Mouse (Mus musculus) neural tube, embryonic 13.5 days (tissue): ENCODE measurements at regions not wholly inside any gene's neighbourhood (a gene's known extent, or its start where the extent isn't known, plus 50 kb on each side); places are given as distances from the start of the nearest gene placed in this dataset.

Experiments
- ATAC-seq: fragments of 200-750 bp; cut with Nextera tagmentation; 2 replicates; pipeline ENCODE4 v1.8.0; 2017; ENCODE audit warnings: low read depth, mild to moderate bottlenecking, moderate TSS enrichment, moderate library complexity
- H3K27ac ChIP-seq: fragments of 300-500 bp; sonication (generic); replicated peaks from 2 replicates; pipeline ENCODE4 v1.5.1; 2015; ENCODE audit warnings: moderate library complexity, mild to moderate bottlenecking, inconsistent platforms
- H3K27me3 ChIP-seq: fragments of 300-500 bp; sonication (generic); 2 replicates; pipeline ENCODE4 v1.6.1; 2015; ENCODE audit warnings: mild to moderate bottlenecking, inconsistent platforms
- H3K36me3 ChIP-seq: fragments of 300-500 bp; sonication (generic); 2 replicates; pipeline ENCODE4 v1.6.1; 2015; ENCODE audit warnings: mild to moderate bottlenecking, inconsistent platforms
- H3K4me1 ChIP-seq: fragments of 300-500 bp; sonication (generic); replicated peaks from 2 replicates; pipeline ENCODE4 v1.6.1; 2015; ENCODE audit warnings: inconsistent platforms
- H3K4me2 ChIP-seq: fragments of 300-500 bp; sonication (generic); 2 replicates; pipeline ENCODE4 v1.6.1; 2015; ENCODE audit warnings: inconsistent platforms, mild to moderate bottlenecking, moderate library complexity
- H3K4me3 ChIP-seq: fragments of 300-500 bp; sonication (generic); 2 replicates; pipeline ENCODE4 v1.5.1; 2015; ENCODE audit warnings: mild to moderate bottlenecking, inconsistent platforms
- H3K9ac ChIP-seq: fragments of 300-500 bp; sonication (generic); 2 replicates; pipeline ENCODE4 v1.6.1; 2015; ENCODE audit warnings: moderate library complexity, mild to moderate bottlenecking, inconsistent platforms
- H3K9me3 ChIP-seq: fragments of 300-500 bp; sonication (generic); 2 replicates; pipeline ENCODE4 v1.6.1; 2016; ENCODE audit warnings: inconsistent platforms
- WGBS: fragments of 180-500 bp; shearing (Covaris S2); methylation state at CpG from one replicate; pipeline ENCODE4 v1.1.7; 2015; 5-methylcytosine and 5-hydroxymethylcytosine counted together

DNA sequence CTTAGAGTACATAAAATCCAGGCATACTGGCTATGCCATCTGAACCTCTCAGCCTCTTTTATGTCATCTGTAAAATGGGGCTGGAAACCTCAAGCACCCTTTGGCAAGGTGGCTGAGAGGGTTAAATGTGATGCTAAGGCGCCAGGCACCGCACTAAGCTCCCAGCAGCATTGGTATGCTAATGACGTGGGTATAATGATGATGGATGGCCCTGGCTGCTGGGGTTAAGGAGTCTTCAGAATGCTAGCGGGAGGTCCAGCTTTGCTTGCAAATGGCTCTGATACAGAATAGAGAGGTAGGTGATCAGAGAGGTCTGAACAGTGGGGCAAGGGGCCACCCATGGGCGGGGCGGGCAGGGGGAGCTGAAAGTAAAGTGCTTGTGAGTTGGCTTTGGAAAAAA, 241.1 kb upstream of the Irx3 start:
- Histone ChIP-seq H3K9ac (no peak overlapping the region), H3K9me3 (no peaks in the 10 kb centered on the region), H3K27ac (no peak overlapping the region), H3K4me2 (no peak overlapping the region), H3K4me1 (0 out of 2 replicates have a peak, but pooled peaks cover 2% of the 10 kb centered on the region), H3K27me3 (peaks cover 5% of the 10 kb centered on the region; the same call in 1 of the 2 replicates), H3K4me3 (no peak overlapping the region), H3K36me3 (no peaks in the 10 kb centered on the region)
- ATAC-seq: no peak
- WGBS: 8% methylated on average over 6 of the region's 6 CpGs

DNA sequence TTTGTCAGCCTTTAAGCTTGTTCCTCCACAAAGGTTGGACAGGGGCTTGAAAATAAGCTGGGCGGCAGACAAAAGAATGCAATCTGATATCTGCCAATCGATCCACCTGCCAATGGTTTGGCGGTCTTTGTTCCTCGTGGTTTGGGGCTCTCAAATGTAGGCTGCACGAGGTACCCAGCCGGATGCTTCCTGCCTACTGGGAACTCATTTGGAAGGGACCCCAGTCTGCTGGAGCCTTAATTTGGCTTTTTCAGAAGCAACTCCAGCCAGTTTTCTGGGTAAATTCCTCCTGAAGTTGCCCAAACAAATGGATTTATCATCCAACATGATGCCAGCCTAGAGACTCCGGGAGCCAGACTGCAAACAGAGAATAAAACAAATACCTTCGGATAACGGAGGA, 228.1 kb upstream of the Irx3 start:
- Histone ChIP-seq H3K36me3 (no peaks in the 10 kb centered on the region), H3K4me1 (peaks cover 59% of the 10 kb centered on the region), H3K4me3 (no peak overlapping the region), H3K4me2 (0 out of 2 replicates have a peak overlapping the region, but pooled peaks have one; percentile 2), H3K27ac (peak overlapping the region; percentile 33; the same call in 1 of the 2 replicates), H3K9ac (peak overlapping the region; percentile 22; the same call in 1 of the 2 replicates), H3K9me3 (no peaks in the 10 kb centered on the region), H3K27me3 (peaks cover 28% of the 10 kb centered on the region)
- 35% methylated on average over 9 of the region's 9 CpGs for WGBS
- no peak for ATAC-seq

DNA sequence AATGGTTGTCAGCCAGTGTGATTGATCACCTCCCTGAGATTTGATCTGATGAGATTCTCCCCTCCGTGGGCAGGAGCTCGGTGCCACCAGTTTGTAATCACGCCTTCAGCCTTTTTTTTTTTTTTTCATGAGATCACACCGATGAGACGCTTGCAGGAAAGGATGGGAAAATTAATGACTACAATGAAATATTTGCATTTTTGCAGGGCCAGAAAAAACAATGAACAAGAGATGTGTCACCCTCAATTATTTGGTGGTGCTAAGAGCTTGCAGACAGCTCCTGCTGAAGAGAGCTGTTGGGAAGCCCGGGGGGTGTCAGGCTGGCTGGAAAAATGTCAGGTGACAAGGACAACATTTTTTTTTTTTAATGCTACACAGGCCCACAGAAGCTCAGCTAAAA, 227.6 kb upstream of the Irx3 start:
- Histone ChIP-seq H3K9ac (peak overlapping the region; percentile 22; the same call in 1 of the 2 replicates), H3K27ac (0 out of 2 replicates have a peak overlapping the region, but pooled peaks have one; percentile 33), H3K36me3 (no peaks in the 10 kb centered on the region), H3K27me3 (peaks cover 31% of the 10 kb centered on the region), H3K4me2 (0 out of 2 replicates have a peak overlapping the region, but pooled peaks have one; percentile 2), H3K4me1 (peaks cover 59% of the 10 kb centered on the region), H3K9me3 (no peaks in the 10 kb centered on the region), H3K4me3 (no peak overlapping the region)
- ATAC-seq: no peak
- WGBS: 12% methylated on average over 6 of the region's 6 CpGs

GRCm38 (mm10) chr8:92028308-92028707, 226.4 kb upstream of the Irx3 start:
- no peak overlapping the region for H3K27ac ChIP-seq
- peaks cover 67% of the 10 kb centered on the region for H3K4me1 ChIP-seq
- no peak overlapping the region for H3K4me2 ChIP-seq
- H3K27me3 ChIP-seq: peaks cover 42% of the 10 kb centered on the region
- ATAC-seq: no peak
- no peak overlapping the region for H3K4me3 ChIP-seq
- no peaks in the 10 kb centered on the region for H3K9me3 ChIP-seq
- no peak overlapping the region for H3K9ac ChIP-seq
- 7% methylated on average over 6 of the region's 6 CpGs for WGBS
- H3K36me3 ChIP-seq: no peaks in the 10 kb centered on the region

- ATAC-seq: no peak
- Histone ChIP-seq H3K4me2 (no peak overlapping the region), H3K9me3 (no peaks in the 10 kb centered on the region), H3K9ac (no peak overlapping the region), H3K27ac (no peak overlapping the region), H3K27me3 (peaks cover 74% of the 10 kb centered on the region), H3K4me1 (peaks cover 39% of the 10 kb centered on the region), H3K36me3 (no peaks in the 10 kb centered on the region), H3K4me3 (no peak overlapping the region)
- 12% methylated on average over 8 of the region's 8 CpGs for WGBS
Observed at GRCm38 (mm10) chr8:92024133-92024532, 222.3 kb upstream of the Irx3 start.

GRCm38 (mm10) chr8:92021521-92021920, 219.7 kb upstream of the Irx3 start:
- Histone ChIP-seq H3K9ac (no peak overlapping the region), H3K9me3 (no peaks in the 10 kb centered on the region), H3K36me3 (no peaks in the 10 kb centered on the region), H3K27me3 (peaks cover 62% of the 10 kb centered on the region), H3K4me1 (peaks cover 20% of the 10 kb centered on the region), H3K27ac (no peak overlapping the region), H3K4me2 (no peak overlapping the region), H3K4me3 (no peak overlapping the region)
- 85% methylated on average over 3 of the region's 3 CpGs for WGBS
- ATAC-seq: no peak

GRCm38 (mm10) chr8:92014704-92015103, 212.8 kb upstream of the Irx3 start:
- ATAC-seq: no peak
- H3K27ac ChIP-seq: no peak overlapping the region
- no peaks in the 10 kb centered on the region for H3K9me3 ChIP-seq
- WGBS: 90% methylated on average over 4 of the region's 4 CpGs
- H3K4me2 ChIP-seq: no peak overlapping the region
- H3K4me3 ChIP-seq: no peak overlapping the region
- no peaks in the 10 kb centered on the region for H3K4me1 ChIP-seq
- H3K36me3 ChIP-seq: no peaks in the 10 kb centered on the region
- no peak overlapping the region for H3K9ac ChIP-seq
- peaks cover 38% of the 10 kb centered on the region for H3K27me3 ChIP-seq

DNA sequence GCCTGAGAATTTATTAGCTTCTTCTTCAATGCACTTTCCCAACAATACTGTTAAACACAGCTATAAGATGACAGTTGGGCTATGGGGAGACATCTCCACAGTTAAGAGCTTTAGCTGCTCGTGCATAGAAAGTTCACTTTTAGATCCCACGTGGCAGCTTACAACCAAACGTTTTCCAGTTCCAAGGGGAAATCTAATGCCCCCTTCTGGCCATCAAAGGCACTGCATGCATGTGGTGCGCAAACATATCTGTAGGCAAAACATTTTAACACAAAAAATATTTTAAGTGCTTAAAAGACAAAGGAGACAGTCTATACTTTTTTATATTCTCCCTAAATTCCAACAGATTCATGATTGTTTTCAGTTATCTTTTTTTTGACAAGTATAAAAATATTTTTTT, 211.3 kb upstream of the Irx3 start:
- WGBS: 60% methylated on average over 4 of the region's 4 CpGs
- no peak overlapping the region for H3K4me3 ChIP-seq
- H3K36me3 ChIP-seq: no peaks in the 10 kb centered on the region
- no peak overlapping the region for H3K27ac ChIP-seq
- H3K4me2 ChIP-seq: no peak overlapping the region
- ATAC-seq: no peak
- H3K9me3 ChIP-seq: no peaks in the 10 kb centered on the region
- peaks cover 10% of the 10 kb centered on the region; the same call in 1 of the 2 replicates for H3K4me1 ChIP-seq
- peaks cover 42% of the 10 kb centered on the region for H3K27me3 ChIP-seq
- no peak overlapping the region for H3K9ac ChIP-seq

- Histone ChIP-seq H3K36me3 (no peaks in the 10 kb centered on the region), H3K4me3 (no peak overlapping the region), H3K4me2 (no peak overlapping the region), H3K27ac (no peak overlapping the region), H3K9me3 (no peaks in the 10 kb centered on the region), H3K9ac (no peak overlapping the region), H3K4me1 (peaks cover 14% of the 10 kb centered on the region; the same call in 1 of the 2 replicates), H3K27me3 (peaks cover 44% of the 10 kb centered on the region)
- no peak for ATAC-seq
- WGBS: 87% methylated on average over 4 of the region's 4 CpGs
Observed at GRCm38 (mm10) chr8:92010412-92010811, 208.5 kb upstream of the Irx3 start.

- Histone ChIP-seq H3K4me2 (no peak overlapping the region), H3K9me3 (no peaks in the 10 kb centered on the region), H3K27me3 (peaks cover 33% of the 10 kb centered on the region), H3K4me3 (no peak overlapping the region), H3K9ac (no peak overlapping the region), H3K27ac (no peak overlapping the region), H3K4me1 (peaks cover 14% of the 10 kb centered on the region; the same call in 1 of the 2 replicates), H3K36me3 (no peaks in the 10 kb centered on the region)
- 20% methylated on average over 14 of the region's 14 CpGs for WGBS
- no peak for ATAC-seq
Observed at GRCm38 (mm10) chr8:92008616-92009610, 207.0 kb upstream of the Irx3 start.

- Histone ChIP-seq H3K27me3 (peaks cover 30% of the 10 kb centered on the region), H3K4me2 (no peak overlapping the region), H3K4me1 (peaks cover 14% of the 10 kb centered on the region; the same call in 1 of the 2 replicates), H3K36me3 (no peaks in the 10 kb centered on the region), H3K4me3 (no peak overlapping the region), H3K9ac (no peak overlapping the region), H3K9me3 (no peaks in the 10 kb centered on the region), H3K27ac (no peak overlapping the region)
- WGBS: 92% methylated on average over 2 of the region's 2 CpGs
- no peak for ATAC-seq
Observed at GRCm38 (mm10) chr8:92005091-92005490, 203.2 kb upstream of the Irx3 start.

DNA sequence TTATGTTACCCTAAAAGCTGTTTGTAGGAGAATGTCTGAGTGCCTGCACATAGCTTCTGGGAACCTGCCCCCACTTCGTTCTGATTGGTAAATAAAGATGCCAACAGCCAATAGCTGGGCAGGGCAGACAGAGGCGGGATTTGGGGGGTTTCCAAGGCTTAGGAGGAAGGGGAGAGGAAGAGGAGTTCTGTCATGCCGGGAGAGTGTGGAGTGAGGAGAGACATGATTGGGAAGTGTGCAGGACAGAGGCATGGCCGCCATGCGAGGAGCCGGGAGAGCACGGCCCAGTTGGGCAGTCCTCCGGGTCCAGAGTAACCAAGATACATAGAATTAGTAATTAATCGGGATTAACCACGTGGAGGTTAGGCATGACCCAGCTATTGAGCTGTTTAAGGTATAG, 202.7 kb upstream of the Irx3 start:
- no peak overlapping the region for H3K4me2 ChIP-seq
- H3K27ac ChIP-seq: no peak overlapping the region
- peaks cover 24% of the 10 kb centered on the region for H3K27me3 ChIP-seq
- H3K4me3 ChIP-seq: no peak overlapping the region
- H3K36me3 ChIP-seq: no peaks in the 10 kb centered on the region
- no peaks in the 10 kb centered on the region for H3K9me3 ChIP-seq
- no peak overlapping the region for H3K9ac ChIP-seq
- ATAC-seq: no peak
- WGBS: 77% methylated on average over 10 of the region's 10 CpGs
- H3K4me1 ChIP-seq: peaks cover 14% of the 10 kb centered on the region; the same call in 1 of the 2 replicates
